In the genomic region with DNA sequence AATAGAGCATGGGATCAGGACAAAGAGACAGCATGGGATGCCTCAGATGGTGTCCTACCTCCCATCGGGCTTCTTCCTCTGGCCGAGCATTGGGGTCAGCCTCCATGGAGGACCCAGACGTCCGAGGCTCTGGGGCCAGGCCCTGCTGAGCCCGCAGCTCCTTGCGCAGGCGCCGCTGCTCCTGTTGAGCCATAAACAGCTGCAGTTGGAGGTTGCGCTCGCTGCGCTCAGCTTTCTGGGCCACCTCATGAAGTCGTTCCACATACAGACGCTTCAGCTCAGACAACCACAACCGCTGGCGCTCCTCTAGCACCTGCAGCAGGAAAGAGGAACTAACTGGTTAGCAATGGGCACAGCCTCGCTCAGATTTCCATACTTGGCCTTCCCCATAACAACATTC, we compare ENCODE assay signal across 1 mouse cellular context.
TF ChIP-seq lines count a peak whose summit lies in the region.

No protein-coding gene starts in this region.

TF ChIP-seq in MEL, 35 proteins besides CTCF, POLR2A, EP300 and RAD21 (continued from another document):
- TF ChIP-seq NRF1 (IDR thresholded peaks at IDR 0.05; ENCODE audit: insufficient read depth, low read depth, low read length, poor library complexity, severe bottlenecking) (no peak), CHD2 (IDR thresholded peaks at IDR 0.05; ENCODE audit: low read length) (no peak), KAT2A (conservative IDR thresholded peaks at IDR 0.05; ENCODE audit: low read depth, low read length) (no peak), SIN3A (IDR thresholded peaks at IDR 0.05; ENCODE audit: low read length) (0 out of 2 replicates have a peak, but pooled peaks have one; percentile 41), POLR2AphosphoS2 (IDR thresholded peaks at IDR 0.05; ENCODE audit: low read length) (no peak), TCF12 (IDR thresholded peaks at IDR 0.05; ENCODE audit: low read depth, low read length) (no peak; the same call in 1 of the 2 replicates), UBTF (IDR thresholded peaks at IDR 0.05; ENCODE audit: borderline replicate concordance, insufficient read depth, low read depth, low read length) (0 out of 2 replicates have a peak, but pooled peaks have one; percentile 53), ETS1 (IDR thresholded peaks at IDR 0.05; ENCODE audit: low read depth, low read length) (peak; percentile 53; the same call in 1 of the 2 replicates), RCOR1 (IDR thresholded peaks at IDR 0.05; ENCODE audit: low read depth, low read length) (peak; percentile 59; the same call in 1 of the 2 replicates), ELF1 (IDR thresholded peaks at IDR 0.05; ENCODE audit: low read depth, low read length) (no peak), ZNF384 (IDR thresholded peaks at IDR 0.05; ENCODE audit: low read depth, low read length) (no peak), NELFE (IDR thresholded peaks at IDR 0.05; ENCODE audit: low read depth, low read length) (no peak)
